Mouse (Mus musculus) T-helper 2 cell (primary cell): ENCODE measurements around the gene Htr2a.

ENCODE experiments used
- in situ Hi-C: fragments of 300-600 bp; cut with MboI, MseI; formaldehyde crosslinking; loops from one replicate; pipeline ENCODE4 v1.15.1; 2025; ENCODE audit warnings: high pct_unique_total_duplicates

Gene Htr2a

GRCm38 (mm10) chr14:74640819-74641381 lies at the start of gene Htr2a:
Gene Htr2a, plus strand, starts transcription at chr14:74640840.
- in situ Hi-C loops: no loop called here

- in situ Hi-C loops: no loop called here
Measured at GRCm38 (mm10) chr14:74601333-74602087, 39.1 kb upstream of the Htr2a start.

GRCm38 (mm10) chr14:74602543-74602942 lies 38.1 kb upstream of the Htr2a start:
- in situ Hi-C loops: no loop called here

- in situ Hi-C loops: no loop called here
Measured at GRCm38 (mm10) chr14:74603131-74603766, 37.4 kb upstream of the Htr2a start.

GRCm38 (mm10) chr14:74611326-74611725 lies 29.3 kb upstream of the Htr2a start:
- in situ Hi-C loops: no loop called here

GRCm38 (mm10) chr14:74618858-74619257 lies 21.8 kb upstream of the Htr2a start:
- in situ Hi-C loops: no loop called here

- in situ Hi-C loops: no loop called here
Measured at GRCm38 (mm10) chr14:74638071-74638470, 2.6 kb upstream of the Htr2a start.

- in situ Hi-C loops: no loop called here
Measured at GRCm38 (mm10) chr14:74641668-74642230, 1.1 kb downstream of the Htr2a start.

- in situ Hi-C loops: no loop called here
Measured at GRCm38 (mm10) chr14:74643296-74643695, 2.7 kb downstream of the Htr2a start.

- in situ Hi-C loops: no loop called here
Measured at GRCm38 (mm10) chr14:74646107-74646793, 5.6 kb downstream of the Htr2a start.

GRCm38 (mm10) chr14:74650001-74650400 lies 9.4 kb downstream of the Htr2a start:
- in situ Hi-C loops: no loop called here

- in situ Hi-C loops: no loop called here
Measured at GRCm38 (mm10) chr14:74651678-74652077, 11.0 kb downstream of the Htr2a start.

GRCm38 (mm10) chr14:74657227-74657626 lies 16.6 kb downstream of the Htr2a start:
- in situ Hi-C loops: no loop called here

- in situ Hi-C loops: no loop called here
Measured at GRCm38 (mm10) chr14:74659411-74659841, 18.8 kb downstream of the Htr2a start.

- in situ Hi-C loops: no loop called here
Measured at GRCm38 (mm10) chr14:74672137-74673019, 31.7 kb downstream of the Htr2a start.

- in situ Hi-C loops: no loop called here
Measured at GRCm38 (mm10) chr14:74673020-74673350, 32.3 kb downstream of the Htr2a start.

GRCm38 (mm10) chr14:74673584-74673983 lies 32.9 kb downstream of the Htr2a start:
- in situ Hi-C loops: no loop called here

GRCm38 (mm10) chr14:74679841-74680240 lies 39.2 kb downstream of the Htr2a start:
- in situ Hi-C loops: no loop called here

GRCm38 (mm10) chr14:74684298-74684978 lies 43.8 kb downstream of the Htr2a start:
- in situ Hi-C loops: no loop called here

- in situ Hi-C loops: no loop called here
Measured at GRCm38 (mm10) chr14:74691963-74692362, 51.3 kb downstream of the Htr2a start.
